Mouse (Mus musculus) lung, adult 2 months (tissue): ENCODE data around the gene Adgrg6. TPM values are rescaled to one million over a fixed set of nuclear protein-coding genes. Genes with fewer than 3 reads are reported as not detected.

ENCODE experiments used
- DNase-seq: peaks from one replicate; pipeline ENCODE4 v3.0.0; 2022
- H3K4me1 ChIP-seq: fragments of 200-500 bp; 2 replicates; pipeline ENCODE4 v1.6.1; 2011; ENCODE audit warnings: low read length; ENCODE audit not compliant: control insufficient read depth, insufficient read depth
- H3K4me3 ChIP-seq: fragments of 200-500 bp; replicated peaks from 2 replicates; pipeline ENCODE3; 2011; ENCODE audit warnings: low read depth, mild to moderate bottlenecking, control low read depth, low read length; ENCODE audit errors: extremely low read depth
- CTCF ChIP-seq: fragments of 200-500 bp; IDR thresholded peaks from 2 replicates; pipeline ENCODE4 v1.5.1; 2011; ENCODE audit warnings: mild to moderate bottlenecking, low read length, control low read depth; ENCODE audit not compliant: insufficient read depth
- POLR2A ChIP-seq: fragments of 200-500 bp; IDR thresholded peaks from 2 replicates; pipeline ENCODE4 v1.6.1; 2011; ENCODE audit warnings: low read depth, mild to moderate bottlenecking, control low read depth, low read length, borderline replicate concordance; ENCODE audit errors: extremely low read depth
- WGBS: fragments of 180-500 bp; shearing (Covaris S2); methylation state at CpG from one replicate; pipeline ENCODE4 v1.1.7; 2018; 5-methylcytosine and 5-hydroxymethylcytosine counted together
- polyA plus RNA-seq: library from polyadenylated mRNA; depleted of rRNA; stranded (reverse); fragments of >200 nt; gene quantifications from 2 replicates; pipeline ENCODE4 v1.2.3, GENCODE M21; 2012

Gene Adgrg6
- polyA plus RNA-seq, 1 experiment, result 25.7 TPM

GRCm38 (mm10) chr10:14543511-14544067 lies 1.9 kb downstream of the Adgrg6 start:
- no peaks in the 10 kb centered on the region; the same call in 1 of the 2 replicates for H3K4me1 ChIP-seq
- peak overlapping the region; percentile 61 for H3K4me3 ChIP-seq
- no peak for DNase-seq
- TF ChIP-seq CTCF (no peak), POLR2A (no peak)
- 65% methylated on average over 8 of the region's 8 CpGs for WGBS

DNA sequence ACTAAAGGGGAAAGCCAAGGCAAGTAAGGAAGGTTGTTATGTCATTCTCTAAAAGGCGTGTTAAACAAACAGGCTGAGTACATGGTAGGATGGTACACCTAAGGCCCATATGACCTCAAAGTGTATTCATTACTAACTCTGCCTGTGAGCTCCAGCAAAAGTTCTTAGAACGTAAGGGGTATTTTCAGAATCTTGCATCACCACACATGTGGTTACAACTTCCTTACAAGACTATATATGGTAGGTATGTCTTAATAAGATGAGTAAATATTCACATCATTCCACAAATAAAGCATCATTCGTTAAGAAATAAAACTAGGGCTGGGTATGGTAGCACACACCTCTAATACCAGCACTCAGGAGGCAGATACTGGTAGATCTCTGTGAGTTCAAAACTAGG lies 8.4 kb downstream of the Adgrg6 start:
- no peak for DNase-seq
- Histone ChIP-seq H3K4me1 (no peaks in the 10 kb centered on the region), H3K4me3 (no peak overlapping the region)
- WGBS, result 75% methylated on average over 3 of the region's 3 CpGs
- TF ChIP-seq POLR2A, result no peak
- no peak for TF ChIP-seq CTCF

GRCm38 (mm10) chr10:14531090-14531489 lies 14.4 kb downstream of the Adgrg6 start:
- no peaks in the 10 kb centered on the region; the same call in 1 of the 2 replicates for H3K4me1 ChIP-seq
- no peak overlapping the region for H3K4me3 ChIP-seq
- WGBS, result 63% methylated on average over 3 of the region's 3 CpGs
- TF ChIP-seq POLR2A (no peak), CTCF (no peak)
- no peak for DNase-seq

DNA sequence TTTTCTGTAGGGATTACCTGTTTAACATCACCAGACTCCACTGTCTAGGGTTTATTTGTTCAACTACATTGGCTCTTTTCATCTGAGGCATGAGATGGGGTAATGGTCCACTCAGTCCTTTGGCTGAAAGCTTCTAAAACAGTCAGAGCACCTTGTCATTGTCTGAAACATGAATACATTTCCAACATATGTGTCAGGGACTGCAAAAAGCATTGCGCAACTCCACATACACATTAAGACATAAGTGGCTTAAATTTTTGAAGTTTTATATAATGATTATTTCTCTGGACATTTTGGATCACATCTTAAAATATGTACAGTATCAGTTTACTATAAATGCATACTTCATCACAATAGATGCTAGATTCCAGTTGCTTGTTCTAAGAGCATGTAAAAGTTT lies 14.8 kb downstream of the Adgrg6 start:
- Histone ChIP-seq H3K4me1 (no peaks in the 10 kb centered on the region; the same call in 1 of the 2 replicates), H3K4me3 (no peak overlapping the region)
- TF ChIP-seq CTCF (no peak), POLR2A (no peak)
- no peak for DNase-seq
- 100% methylated on average over 1 of the region's 1 CpGs for WGBS

- no peak overlapping the region for H3K4me3 ChIP-seq
- no peak for TF ChIP-seq POLR2A
- no peak for TF ChIP-seq CTCF
- 43% methylated on average over 2 of the region's 2 CpGs for WGBS
Measured at GRCm38 (mm10) chr10:14527765-14528164, 17.7 kb downstream of the Adgrg6 start.

DNA sequence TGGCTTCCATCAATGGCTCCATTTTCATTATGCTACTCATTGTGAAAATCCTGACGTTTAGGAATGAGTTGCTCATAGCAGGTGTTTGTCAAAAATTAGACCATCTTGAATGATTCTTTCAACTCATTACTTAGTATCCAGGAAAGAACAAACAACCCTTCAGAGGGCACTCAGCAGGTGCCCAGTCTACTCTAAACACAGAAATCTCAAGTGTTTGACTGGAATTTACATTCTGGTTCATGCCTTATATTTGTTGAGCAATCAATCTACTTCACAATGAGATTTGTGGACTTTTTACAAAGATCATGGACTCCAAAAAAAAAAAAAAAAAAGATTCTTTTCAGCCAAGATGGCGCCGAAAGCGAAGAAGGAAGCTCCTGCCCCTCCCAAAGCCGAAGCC lies 22.7 kb downstream of the Adgrg6 start:
- no peak for DNase-seq
- Histone ChIP-seq H3K4me3 (no peak overlapping the region), H3K4me1 (no peaks in the 10 kb centered on the region)
- TF ChIP-seq POLR2A (no peak), CTCF (no peak)
- 81% methylated on average over 5 of the region's 5 CpGs for WGBS

More at GRCm38 (mm10) chr10:14527765-14528164, 17.7 kb downstream of the Adgrg6 start:
- no peak for DNase-seq
- no peaks in the 10 kb centered on the region; the same call in 1 of the 2 replicates for H3K4me1 ChIP-seq

DNA sequence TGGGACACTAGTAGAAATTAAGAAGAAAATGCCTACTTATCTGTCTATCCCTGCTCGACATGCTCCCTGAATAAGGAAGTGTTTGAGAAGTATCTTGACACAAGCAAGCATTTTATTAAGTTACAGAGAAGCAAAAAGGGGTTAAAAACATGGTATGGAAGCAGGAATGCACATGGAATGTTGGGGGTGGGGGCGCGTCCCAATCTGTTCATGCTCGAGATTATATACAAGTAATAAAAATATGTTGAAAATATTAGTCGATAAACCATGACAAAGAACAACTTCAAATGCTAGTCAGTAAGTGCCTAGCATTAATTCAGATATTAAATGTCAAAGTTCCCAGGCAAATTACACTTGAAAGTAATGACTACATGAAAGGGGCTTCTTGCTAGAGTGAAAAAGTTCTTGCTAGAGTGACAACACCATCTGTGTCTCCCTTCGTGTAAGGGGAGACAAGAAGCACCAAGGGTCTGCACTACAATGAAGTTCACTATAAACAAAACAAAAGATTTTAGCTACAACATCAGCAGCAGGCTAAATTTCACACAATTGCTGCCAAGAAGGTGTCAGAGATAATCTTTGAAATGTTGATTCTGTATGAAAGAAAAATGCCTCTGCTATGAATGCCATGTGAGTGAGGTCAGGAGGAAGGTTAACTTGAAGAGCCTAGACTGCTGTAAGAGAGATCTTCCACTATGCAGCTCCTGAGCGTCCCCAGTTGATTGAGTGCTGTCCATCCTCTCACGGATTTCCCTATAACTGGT lies 24.4 kb downstream of the Adgrg6 start:
- 46% methylated on average over 8 of the region's 8 CpGs for WGBS
- DNase-seq, result no peak
- H3K4me1 ChIP-seq, result no peaks in the 10 kb centered on the region
- no peak for TF ChIP-seq POLR2A
- no peak for TF ChIP-seq CTCF
- no peak overlapping the region for H3K4me3 ChIP-seq

DNA sequence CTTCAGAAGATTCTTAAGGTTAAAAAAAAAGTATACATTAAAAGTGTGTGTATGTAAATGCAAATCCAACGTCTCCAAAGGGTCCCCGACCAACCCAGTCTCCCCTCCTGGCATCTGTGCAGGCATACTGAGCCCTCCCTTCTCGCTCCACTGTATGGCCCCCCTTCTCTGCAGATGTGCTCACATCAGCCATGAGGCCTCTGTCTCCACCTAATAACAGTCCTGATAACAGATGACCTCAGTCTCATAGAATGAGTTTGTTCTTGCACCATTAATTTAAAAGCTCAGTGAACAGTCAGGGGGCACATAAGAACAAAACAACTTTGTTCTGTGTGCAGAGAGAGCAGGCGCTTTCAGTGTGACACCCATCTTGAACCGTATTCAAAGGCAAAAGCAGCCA lies 27.6 kb downstream of the Adgrg6 start:
- no peak overlapping the region for H3K4me3 ChIP-seq
- no peaks in the 10 kb centered on the region for H3K4me1 ChIP-seq
- no peak for TF ChIP-seq CTCF
- no peak for TF ChIP-seq POLR2A
- no peak for DNase-seq
- WGBS, result 53% methylated on average over 5 of the region's 5 CpGs

- TF ChIP-seq POLR2A (no peak), CTCF (no peak)
- Histone ChIP-seq H3K4me3 (no peak overlapping the region), H3K4me1 (no peaks in the 10 kb centered on the region)
- no peak for DNase-seq
- WGBS, result 65% methylated on average over 2 of the region's 2 CpGs
Measured at GRCm38 (mm10) chr10:14511904-14512663, 33.4 kb downstream of the Adgrg6 start.
